Mouse (Mus musculus) liver, embryonic 11.5 days (tissue): ENCODE data around the gene Pmel. TPM values are rescaled to one million over a fixed set of nuclear protein-coding genes. Genes with fewer than 3 reads are reported as not detected.
A peak's percentile ranks its signal among the peaks of the same experiment; 100 is the strongest.

Source experiments
- ATAC-seq: fragments of 200-750 bp; cut with Nextera tagmentation; replicated peaks from 2 replicates; pipeline ENCODE4 v1.8.0; 2017; ENCODE audit warnings: moderate number of reproducible peaks, mild to moderate bottlenecking, moderate TSS enrichment, moderate library complexity; ENCODE audit not compliant: low FRiP score
- DNase-seq: peaks from one replicate; pipeline ENCODE4 v3.0.0-alpha.2; 2017; ENCODE audit warnings: low spot score
- H3K27ac ChIP-seq: fragments of 300-500 bp; sonication (generic); 2 replicates; pipeline ENCODE4 v1.5.1; 2014; ENCODE audit warnings: mild to moderate bottlenecking, low read depth, low read length, control low read depth
- H3K27me3 ChIP-seq: fragments of 300-500 bp; sonication (generic); replicated peaks from 2 replicates; pipeline ENCODE4 v1.6.1; 2014; ENCODE audit warnings: low read length, mixed read lengths; ENCODE audit not compliant: control insufficient read depth, insufficient read depth
- H3K36me3 ChIP-seq: fragments of 300-500 bp; sonication (generic); 2 replicates; pipeline ENCODE4 v1.6.1; 2014; ENCODE audit warnings: mild to moderate bottlenecking, low read length, moderate library complexity, mixed read lengths; ENCODE audit not compliant: control insufficient read depth, insufficient read depth
- H3K4me1 ChIP-seq: fragments of 300-500 bp; sonication (generic); replicated peaks from 2 replicates; pipeline ENCODE4 v1.6.1; 2014; ENCODE audit warnings: low read length, mixed read lengths; ENCODE audit not compliant: control insufficient read depth, insufficient read depth
- H3K4me2 ChIP-seq: fragments of 300-500 bp; sonication (generic); 2 replicates; pipeline ENCODE4 v1.6.1; 2014; ENCODE audit warnings: mild to moderate bottlenecking, control low read depth, moderate library complexity
- H3K4me3 ChIP-seq: fragments of 300-500 bp; sonication (generic); 2 replicates; pipeline ENCODE4 v1.5.1; 2014; ENCODE audit warnings: low read depth, low read length, control low read depth
- H3K9ac ChIP-seq: fragments of 300-500 bp; sonication (generic); 2 replicates; pipeline ENCODE4 v1.6.1; 2014; ENCODE audit warnings: low read depth, low read length, control low read depth
- H3K9me3 ChIP-seq: fragments of 300-500 bp; sonication (generic); 2 replicates; pipeline ENCODE4 v1.6.1; 2016; ENCODE audit warnings: low read length, inconsistent platforms, mixed read lengths; ENCODE audit not compliant: control insufficient read depth
- WGBS: fragments of 180-500 bp; shearing (Covaris S2); extraction: QIAGEN DNeasy Blood & Tissue Kit; methylation state at CpG from one replicate; pipeline ENCODE4 v1.1.7; 2014; 5-methylcytosine and 5-hydroxymethylcytosine counted together
- polyA plus RNA-seq: library from polyadenylated mRNA; unstranded; fragments of >200 nt; fragmentation: Nextera tagmentation; extraction: Ambion mirVana; gene quantifications from 2 replicates; pipeline ENCODE4 v1.2.1, GENCODE M21; 2014

The Pmel gene
- polyA plus RNA-seq, 1 experiment from 2014 or later: 0.85 TPM

- Histone ChIP-seq H3K9ac (no peak overlapping the region), H3K4me1 (peaks cover 10% of the 10 kb centered on the region; the same call in 1 of the 2 replicates), H3K9me3 (no peaks in the 10 kb centered on the region), H3K36me3 (no peaks in the 10 kb centered on the region), H3K4me2 (no peak overlapping the region), H3K27ac (no peak overlapping the region), H3K4me3 (no peak overlapping the region), H3K27me3 (peaks cover 11% of the 10 kb centered on the region; the same call in 1 of the 2 replicates)
- 94% methylated on average over 2 of the region's 2 CpGs for WGBS
- ATAC-seq: no peak
- DNase-seq: no peak
These were observed 38.2 kb upstream of the Pmel start for GRCm38 (mm10) chr10:128665806-128666205.

- H3K27me3 ChIP-seq: peaks cover 11% of the 10 kb centered on the region; the same call in 1 of the 2 replicates
These were observed 35.0 kb upstream of the Pmel start for GRCm38 (mm10) chr10:128668790-128669672.

GRCm38 (mm10) chr10:128671148-128671547, 32.8 kb upstream of the Pmel start:
- Histone ChIP-seq H3K4me2 (no peak overlapping the region), H3K9me3 (no peaks in the 10 kb centered on the region), H3K27ac (no peak overlapping the region), H3K27me3 (peaks cover 11% of the 10 kb centered on the region; the same call in 1 of the 2 replicates), H3K9ac (no peak overlapping the region), H3K4me3 (no peak overlapping the region), H3K36me3 (no peaks in the 10 kb centered on the region), H3K4me1 (peaks cover 10% of the 10 kb centered on the region)
- ATAC-seq (no peak), DNase-seq (no peak)
- 88% methylated on average over 9 of the region's 9 CpGs for WGBS

More at GRCm38 (mm10) chr10:128668790-128669672, 35.0 kb upstream of the Pmel start:
- peak overlapping the region; percentile 56; the same call in 1 of the 2 replicates for H3K9ac ChIP-seq
- peak overlapping the region; percentile 95 for H3K4me2 ChIP-seq
- H3K36me3 ChIP-seq: no peaks in the 10 kb centered on the region
- DNase-seq: peak; percentile 53
- 1% methylated on average over 42 of the region's 42 CpGs for WGBS
- H3K9me3 ChIP-seq: no peaks in the 10 kb centered on the region
- H3K27ac ChIP-seq: no peak overlapping the region
- H3K4me3 ChIP-seq: peak overlapping the region; percentile 69
- ATAC-seq: no peak; the same call in 1 of the 2 replicates
- H3K4me1 ChIP-seq: peaks cover 12% of the 10 kb centered on the region

GRCm38 (mm10) chr10:128673763-128674468, 30.1 kb upstream of the Pmel start, which contains the start of gene Suox:
Suox (minus strand) TSS chr10:128674073.
- ATAC-seq (peak; percentile 95), DNase-seq (peak; percentile 95)
- WGBS: under 1% methylated on average over 55 of the region's 60 CpGs
- H3K4me3 ChIP-seq: peak within 1 kb of the TSS; percentile 71
- H3K27me3 ChIP-seq: peaks cover 5% of the 10 kb centered on the region; the same call in 1 of the 2 replicates
- H3K9me3 ChIP-seq: no peaks in the 10 kb centered on the region
- peak within 1 kb of the TSS; percentile 99 for H3K4me2 ChIP-seq
- H3K4me1 ChIP-seq: peaks cover 8% of the 10 kb centered on the region
- peak within 1 kb of the TSS; percentile 61 for H3K27ac ChIP-seq
- peak within 1 kb of the TSS; percentile 58 for H3K9ac ChIP-seq
- no peaks in the 10 kb centered on the region for H3K36me3 ChIP-seq

- Histone ChIP-seq H3K4me3 (peak overlapping the region; percentile 71), H3K4me2 (peak overlapping the region; percentile 99), H3K9me3 (no peaks in the 10 kb centered on the region), H3K27ac (peak overlapping the region; percentile 61), H3K36me3 (peaks cover under 1% of the 10 kb centered on the region; the same call in 1 of the 2 replicates), H3K9ac (peak overlapping the region; percentile 58), H3K27me3 (peaks cover under 1% of the 10 kb centered on the region; the same call in 1 of the 2 replicates), H3K4me1 (peaks cover 6% of the 10 kb centered on the region; the same call in 1 of the 2 replicates)
- ATAC-seq: peak; percentile 10; the same call in 1 of the 2 replicates
- 3% methylated on average over 9 of the region's 9 CpGs for WGBS
- DNase-seq: no peak
These were observed 29.5 kb upstream of the Pmel start for GRCm38 (mm10) chr10:128674469-128675008.

- Histone ChIP-seq H3K4me1 (peaks cover 13% of the 10 kb centered on the region), H3K9ac (peak overlapping the region; percentile 95), H3K4me3 (peak overlapping the region; percentile 87), H3K36me3 (peaks cover 20% of the 10 kb centered on the region; the same call in 1 of the 2 replicates), H3K9me3 (no peaks in the 10 kb centered on the region), H3K27ac (peak overlapping the region; percentile 96), H3K27me3 (no peaks in the 10 kb centered on the region), H3K4me2 (peak overlapping the region; percentile 87)
- DNase-seq: no peak
- no peak for ATAC-seq
- WGBS: 2% methylated on average over 21 of the region's 22 CpGs
These were observed 8.5 kb upstream of the Pmel start for GRCm38 (mm10) chr10:128695411-128695991.

GRCm38 (mm10) chr10:128695992-128696807, 7.8 kb upstream of the Pmel start, which contains the start of gene Rab5b:
Rab5b (minus strand) TSS chr10:128696264.
- Histone ChIP-seq H3K9me3 (no peaks in the 10 kb centered on the region), H3K9ac (peak within 1 kb of the TSS; percentile 95), H3K27ac (peak within 1 kb of the TSS; percentile 96), H3K36me3 (peaks cover 26% of the 10 kb centered on the region), H3K4me2 (peak within 1 kb of the TSS; percentile 87), H3K4me3 (peak within 1 kb of the TSS; percentile 87), H3K4me1 (peaks cover 16% of the 10 kb centered on the region), H3K27me3 (no peaks in the 10 kb centered on the region)
- WGBS: 1% methylated on average over 40 of the region's 40 CpGs
- DNase-seq: peak; percentile 95
- peak; percentile 98 for ATAC-seq
